Mouse (Mus musculus): Measurements from ENCODE around the gene Krt80.
"Not testable (repeated sequence)": the region's sequence is repeated elsewhere in the genome, so short reads cannot be mapped to it uniquely, and the experiment has no call there.

Krt80 gene

DNA sequence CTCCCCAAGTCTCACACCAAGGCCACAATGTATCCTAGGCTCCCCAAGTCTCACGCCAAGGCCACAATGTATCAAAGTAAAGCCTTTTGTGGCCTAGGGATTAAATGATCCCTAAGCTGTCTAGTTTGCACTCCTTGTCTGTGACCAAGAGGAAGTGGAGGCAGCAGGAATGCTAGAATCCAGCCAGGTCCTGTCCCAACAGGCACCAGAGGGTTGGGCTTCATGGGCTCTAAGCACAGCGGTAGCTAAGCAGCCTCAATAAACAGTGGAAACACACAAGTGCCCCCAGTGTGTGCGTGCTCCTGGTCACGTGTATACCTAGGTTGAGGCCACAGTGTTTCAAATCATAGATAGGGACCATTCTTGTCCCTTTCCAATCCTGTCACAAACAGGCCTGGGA, 31.6 kb downstream of the Krt80 start:
- DNase-seq: no peak

DNA sequence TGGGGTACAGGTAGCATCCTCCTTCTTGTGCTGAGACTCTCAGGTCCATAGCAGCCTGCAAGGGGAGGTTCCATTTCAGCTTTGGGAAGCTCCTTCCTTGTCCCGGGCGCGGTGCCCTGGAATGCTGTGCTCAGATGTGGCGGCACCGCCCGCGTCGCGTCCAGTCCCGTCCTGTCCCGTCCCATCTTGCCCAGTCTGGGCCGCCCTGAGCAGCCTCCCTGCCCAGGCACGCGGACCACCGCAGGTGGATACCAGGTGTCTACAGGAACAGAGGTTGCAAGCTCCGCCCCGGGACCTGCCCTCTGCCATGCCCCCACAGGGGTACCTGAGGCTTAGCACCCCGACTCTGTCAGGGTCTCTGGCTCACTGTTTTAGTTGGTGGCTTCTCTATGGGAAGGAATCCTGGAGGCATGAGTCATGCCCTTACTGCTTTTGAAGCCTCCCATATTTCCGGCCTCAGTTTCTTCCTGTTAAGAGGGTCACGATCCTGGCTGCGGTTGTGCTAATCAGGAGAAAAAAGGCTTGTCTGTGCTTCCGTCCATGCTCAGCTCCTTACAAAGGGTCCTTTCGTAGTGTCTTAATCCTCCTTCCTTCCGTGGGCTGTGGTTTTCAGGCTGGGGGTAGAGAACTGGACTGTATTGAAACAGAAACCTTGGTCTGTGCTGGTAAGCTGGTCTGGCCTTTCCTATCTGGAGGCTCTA, 33.3 kb downstream of the Krt80 start:
- DNase-seq: peak; percentile 44

DNA sequence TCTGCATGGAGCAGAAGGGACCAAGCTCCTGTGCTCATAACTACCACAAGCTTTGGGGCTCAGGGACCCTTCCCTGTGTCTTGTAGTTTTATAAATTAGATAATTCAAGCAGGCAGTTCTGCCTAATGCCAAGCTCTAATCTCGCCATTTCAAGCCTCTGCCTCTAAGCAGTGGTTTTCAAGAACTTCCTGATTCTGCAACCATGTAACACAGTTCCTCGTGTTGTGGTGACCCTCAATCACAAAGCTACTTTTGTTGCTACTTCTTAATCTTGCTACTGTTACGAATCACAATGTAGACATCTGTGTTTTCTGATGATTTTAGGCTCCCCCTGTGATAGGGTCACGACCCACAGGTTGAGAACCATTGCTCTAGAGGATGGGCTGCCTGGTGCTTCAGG, 36.3 kb downstream of the Krt80 start:
- no peak for DNase-seq

DNA sequence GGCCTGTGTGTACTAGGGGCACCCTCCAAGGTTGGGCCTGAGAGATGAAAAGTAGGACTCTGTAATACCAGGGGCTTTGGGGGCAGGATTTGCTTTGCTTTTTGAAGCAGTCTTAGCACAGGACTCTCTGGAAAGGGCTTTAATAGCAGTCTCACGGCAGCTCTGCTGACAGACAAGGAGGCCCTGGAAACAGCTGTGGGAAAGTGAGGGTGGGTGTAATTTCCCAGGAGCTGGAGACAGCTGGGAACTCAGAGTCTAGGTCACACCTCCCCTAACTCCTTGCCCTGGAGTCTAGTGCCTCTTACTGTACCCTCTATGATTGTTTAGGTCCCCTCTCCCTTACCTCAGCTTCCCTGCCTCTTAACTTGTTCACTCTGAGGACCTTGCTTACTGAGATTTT, 36.8 kb downstream of the Krt80 start:
- DNase-seq: no peak

DNA sequence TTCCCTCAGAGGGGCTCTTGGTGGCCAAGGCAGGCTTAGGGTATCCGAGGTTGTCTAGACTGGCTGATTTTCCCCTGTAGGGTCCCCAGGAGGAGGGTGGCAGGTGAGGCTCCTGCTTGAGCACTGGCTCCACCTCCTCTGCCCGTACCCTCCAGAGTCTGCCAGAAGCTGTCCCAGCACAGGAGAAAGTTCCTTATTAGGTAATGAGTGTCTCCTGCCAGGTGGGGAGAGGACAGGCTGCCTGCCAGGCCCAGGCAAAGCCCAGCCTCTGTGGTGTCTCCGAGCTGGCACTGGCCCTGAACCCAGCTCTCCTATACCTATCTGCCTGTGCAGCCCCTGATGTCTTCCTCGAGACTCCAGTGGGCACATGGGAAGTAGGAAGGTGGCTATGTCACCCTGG, 37.6 kb downstream of the Krt80 start:
- no peak for DNase-seq

DNA sequence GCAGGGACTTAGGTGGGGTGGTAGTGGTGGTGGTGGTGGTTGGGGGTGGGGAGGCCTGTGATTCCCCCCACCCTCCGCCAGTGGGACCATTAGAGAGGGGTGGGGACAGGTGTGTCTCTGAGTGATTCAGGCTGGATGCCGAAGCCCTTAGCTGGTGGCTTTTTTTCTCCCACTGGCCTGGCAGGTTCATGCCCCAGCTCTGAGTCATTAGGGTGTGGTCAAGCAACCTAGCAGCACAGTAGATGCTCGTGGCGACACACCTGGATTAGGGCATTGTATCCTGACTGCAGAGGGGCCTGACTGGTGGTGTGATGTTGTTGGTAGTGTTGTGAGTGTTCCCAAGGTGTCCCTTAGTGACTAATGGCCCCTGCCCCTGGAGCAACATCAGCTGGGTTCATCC, 38.9 kb downstream of the Krt80 start:
- DNase-seq: no peak

DNA sequence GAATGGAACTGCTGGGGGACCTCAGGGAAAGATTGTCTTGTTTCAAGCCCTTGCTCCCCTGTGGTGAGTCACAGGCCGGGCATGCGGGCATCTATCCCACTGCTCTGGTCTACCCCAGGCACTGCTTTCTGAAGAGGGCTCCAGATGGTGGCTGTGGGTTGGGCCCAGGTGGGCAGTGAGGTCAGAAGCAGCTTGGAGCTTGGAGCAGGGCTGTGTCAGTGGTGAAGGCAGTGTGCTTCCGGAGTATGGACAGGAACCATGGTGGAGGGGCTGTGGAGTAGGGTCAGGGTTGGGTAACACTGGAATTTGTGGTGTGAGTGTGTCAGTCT, 40.4 kb downstream of the Krt80 start:
- DNase-seq: no peak

DNA sequence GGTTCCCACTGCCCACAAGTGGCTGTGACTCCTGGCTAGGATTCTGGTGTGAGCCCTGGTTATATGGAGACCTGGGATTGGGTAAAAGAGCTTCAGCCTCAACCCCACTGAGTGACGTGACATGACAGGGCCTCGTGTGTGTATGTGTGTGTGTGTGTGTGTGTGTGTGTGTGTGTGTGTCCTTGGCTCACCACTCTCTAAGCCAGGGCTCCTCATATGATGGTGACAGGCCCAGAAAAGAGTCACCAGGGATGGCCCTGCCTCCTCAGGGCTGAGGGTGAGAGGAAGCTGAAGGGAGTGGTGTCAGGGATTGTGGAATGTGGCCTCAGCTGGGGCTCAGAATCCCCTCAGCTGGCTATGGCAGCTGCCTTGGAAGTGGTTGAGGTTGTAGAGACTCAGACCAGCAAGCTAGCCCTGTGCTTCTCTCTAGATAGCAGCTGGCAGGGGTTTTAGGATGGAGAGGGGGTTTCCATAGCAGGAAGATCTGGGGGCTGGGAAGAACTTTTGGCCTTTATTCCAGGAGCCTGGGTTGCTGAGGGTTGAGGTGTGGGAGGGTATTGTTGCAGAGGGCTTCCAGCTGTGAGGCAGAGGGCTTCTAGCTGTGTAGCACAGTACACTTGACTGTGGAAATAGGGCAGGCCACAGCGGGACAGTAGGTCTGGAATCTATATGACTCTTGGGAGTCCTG, 40.9 kb downstream of the Krt80 start:
- no peak for DNase-seq

DNA sequence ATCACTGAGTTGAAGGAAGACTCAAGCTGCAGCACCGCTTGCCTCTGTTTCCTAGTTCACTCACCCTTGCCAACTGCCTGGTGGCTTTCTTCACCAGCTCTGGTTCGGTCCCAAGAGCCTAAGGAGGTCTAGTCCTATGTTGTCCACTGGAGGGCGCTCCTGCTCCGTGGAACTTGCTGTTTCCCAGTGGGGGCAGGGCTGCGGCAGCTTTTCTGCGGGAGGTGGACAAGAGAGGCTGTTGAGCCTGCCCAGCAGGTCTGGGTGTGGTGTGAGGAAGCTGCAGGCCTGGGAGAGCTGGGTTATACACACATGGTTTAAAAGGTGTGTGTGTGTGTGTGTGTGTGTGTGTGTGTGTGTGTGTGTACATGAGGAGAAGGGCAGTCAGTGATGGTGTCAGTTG, 42.7 kb downstream of the Krt80 start:
- DNase-seq: peak; percentile 86

DNA sequence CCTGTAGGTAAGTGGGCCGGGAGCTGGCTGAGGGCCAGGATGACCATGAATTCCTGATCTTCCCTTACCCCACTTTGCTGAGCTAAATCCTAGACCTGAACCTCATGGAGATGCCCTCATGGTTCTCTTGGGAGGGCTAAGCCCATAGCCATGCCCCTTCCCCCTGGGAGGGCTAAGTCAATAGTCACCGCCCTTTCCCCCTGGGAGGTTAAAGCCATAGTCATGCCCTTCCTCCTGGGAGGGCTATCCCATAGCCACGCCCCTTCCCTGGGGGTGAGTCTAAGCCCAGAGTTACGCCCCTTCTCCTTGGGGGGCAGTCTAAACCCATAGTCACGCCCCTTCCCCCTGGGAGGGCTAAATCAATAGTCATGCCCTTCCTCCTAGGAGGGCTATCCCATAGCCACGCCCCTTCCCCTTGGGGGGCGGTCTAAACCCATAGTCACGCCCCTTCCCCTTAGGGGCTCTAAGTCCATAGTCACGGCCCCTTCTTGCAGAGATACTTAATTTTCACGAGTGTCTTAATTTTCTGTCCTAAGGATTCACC, 43.9 kb downstream of the Krt80 start:
- no peak for DNase-seq

DNA sequence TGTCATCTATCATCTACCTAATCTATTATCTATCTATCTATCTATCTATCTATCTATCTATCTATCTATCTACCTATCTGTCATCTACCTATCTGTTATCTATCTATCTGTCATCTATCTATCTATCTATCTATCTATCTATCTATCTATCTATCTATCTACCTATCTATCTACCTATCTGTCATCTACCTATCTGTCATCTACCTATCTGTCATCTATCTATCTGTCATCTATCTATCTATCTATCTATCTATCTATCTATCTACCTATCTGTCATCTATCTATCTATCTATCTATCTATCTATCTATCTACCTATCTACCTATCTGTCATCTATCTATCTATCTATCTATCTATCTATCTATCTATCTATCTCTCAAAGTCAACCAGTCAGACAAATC, 45.6 kb downstream of the Krt80 start:
- not testable (repeated sequence) for DNase-seq

DNA sequence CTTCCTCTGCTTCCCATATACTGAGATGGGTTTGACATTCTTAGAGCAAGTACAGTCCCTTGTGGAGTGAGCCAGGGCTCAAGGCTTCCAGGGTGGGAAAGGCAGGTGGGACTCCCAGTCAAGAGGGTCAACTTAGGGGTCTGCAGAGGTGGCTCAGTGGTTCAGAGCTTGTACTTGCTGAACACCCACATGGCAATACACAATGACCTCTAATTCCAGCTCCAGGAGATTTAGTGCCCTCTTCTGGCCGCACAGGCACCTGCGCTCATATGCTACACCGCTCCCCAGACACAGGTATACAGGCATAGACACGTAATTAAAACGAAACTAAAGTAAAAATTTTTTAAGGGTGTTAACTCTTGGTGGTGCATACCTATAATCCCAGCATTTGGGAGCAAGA, 46.5 kb downstream of the Krt80 start:
- no peak for DNase-seq

DNA sequence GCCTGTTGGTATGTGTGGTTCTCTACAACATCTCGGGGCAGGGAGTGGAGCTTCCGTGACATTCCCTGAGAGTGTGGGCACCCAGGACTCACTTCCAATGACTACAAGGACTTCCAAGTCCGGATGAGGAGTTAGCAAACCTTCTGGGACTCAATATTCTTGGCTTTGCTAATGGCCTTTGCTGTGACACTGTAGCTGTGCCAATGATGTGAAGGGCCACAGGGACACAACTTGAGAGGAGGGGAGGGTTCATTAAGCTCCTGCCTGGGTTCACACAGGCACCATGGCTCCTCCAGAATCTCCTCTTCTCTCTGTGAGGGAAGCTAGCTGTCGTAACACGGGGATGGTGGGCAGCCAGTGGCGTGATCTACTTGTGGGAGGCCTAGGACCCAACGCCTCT, 47.3 kb downstream of the Krt80 start:
- no peak for DNase-seq

DNA sequence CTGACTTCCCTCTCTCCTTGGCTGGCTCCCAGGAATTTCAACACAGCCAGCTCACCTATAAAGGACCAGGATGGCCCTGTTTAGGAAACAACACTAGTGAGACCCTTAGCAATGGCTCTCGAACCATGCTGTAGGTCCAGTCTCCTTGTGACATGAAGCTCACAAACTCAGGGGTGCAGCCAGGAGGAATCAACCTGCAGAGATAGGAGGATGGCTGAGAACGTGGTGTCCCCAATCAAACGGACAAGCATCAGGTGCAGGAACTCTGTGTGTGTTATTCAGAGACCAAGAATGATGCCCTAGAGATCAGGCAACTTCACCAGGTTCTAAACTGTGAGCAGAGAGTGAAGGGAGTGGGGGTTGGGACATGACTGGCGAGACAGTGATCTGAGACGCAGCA, 47.9 kb downstream of the Krt80 start:
- no peak for DNase-seq

DNA sequence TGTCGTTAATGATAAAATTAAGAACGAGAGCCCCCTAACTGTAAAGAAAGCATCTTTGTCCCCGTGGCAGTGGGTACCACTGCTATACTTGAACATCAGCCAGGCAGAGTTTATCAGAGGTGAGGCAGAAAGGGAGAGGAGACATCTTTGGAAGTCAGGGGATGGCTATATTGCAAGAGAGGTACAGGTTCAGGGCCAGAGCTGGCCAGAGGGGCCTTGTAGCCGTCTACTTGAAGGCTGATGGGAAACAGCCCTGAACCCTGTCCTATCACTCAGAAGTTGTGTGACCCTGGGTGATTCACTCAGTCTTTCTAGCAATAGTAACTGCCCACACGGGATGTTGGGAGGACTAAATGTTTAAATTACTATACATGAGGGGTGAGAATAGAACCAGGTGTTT, 48.8 kb downstream of the Krt80 start:
- DNase-seq: no peak

DNA sequence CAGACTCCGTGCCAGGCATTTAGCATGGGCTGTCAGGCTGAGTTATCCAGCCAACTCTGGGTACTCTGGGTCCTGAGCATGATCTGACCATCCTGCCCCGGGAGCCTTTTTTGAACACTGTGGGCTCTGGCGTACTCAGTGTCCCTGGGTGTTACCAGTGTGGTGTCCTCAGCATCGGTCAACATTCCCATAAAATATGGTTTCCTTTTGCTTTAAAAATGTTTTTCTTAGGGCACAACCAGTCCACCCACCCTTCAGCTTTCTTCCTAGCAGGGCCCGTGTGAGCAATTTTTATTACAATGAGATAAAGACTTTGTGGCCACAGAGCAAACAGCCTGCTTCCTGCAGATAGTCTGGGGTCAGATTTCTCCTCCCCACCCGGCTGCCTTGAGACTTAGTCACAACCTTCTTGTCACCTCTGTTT, 49.3 kb downstream of the Krt80 start:
- DNase-seq: peak; percentile 73

DNA sequence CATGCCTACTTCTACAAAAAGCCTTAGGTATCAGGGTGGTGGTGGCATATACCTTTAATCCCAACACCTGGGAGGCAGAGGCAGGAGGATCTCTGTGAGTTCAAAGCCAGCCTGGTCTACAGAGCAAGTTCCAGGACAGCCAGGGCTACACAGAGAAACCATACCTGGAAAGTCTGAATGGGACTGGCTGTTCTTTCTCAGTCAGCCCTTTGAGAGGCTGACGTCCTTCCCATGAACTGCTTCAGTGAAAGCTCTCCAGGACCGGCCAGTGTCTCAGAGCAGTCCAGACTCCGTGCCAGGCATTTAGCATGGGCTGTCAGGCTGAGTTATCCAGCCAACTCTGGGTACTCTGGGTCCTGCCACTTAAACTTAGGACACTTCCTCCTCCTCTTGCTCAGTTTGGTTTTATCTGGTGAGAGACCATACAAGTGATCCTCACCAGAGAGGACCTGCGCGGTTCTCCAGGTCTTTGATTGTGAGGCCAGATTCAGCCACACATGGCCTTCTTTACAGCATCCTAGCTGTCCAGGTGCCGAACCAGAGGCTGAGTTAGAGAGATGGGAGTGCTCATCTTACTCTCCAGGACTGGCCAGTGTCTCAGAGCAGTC, 49.8 kb downstream of the Krt80 start:
- no peak for DNase-seq

DNA sequence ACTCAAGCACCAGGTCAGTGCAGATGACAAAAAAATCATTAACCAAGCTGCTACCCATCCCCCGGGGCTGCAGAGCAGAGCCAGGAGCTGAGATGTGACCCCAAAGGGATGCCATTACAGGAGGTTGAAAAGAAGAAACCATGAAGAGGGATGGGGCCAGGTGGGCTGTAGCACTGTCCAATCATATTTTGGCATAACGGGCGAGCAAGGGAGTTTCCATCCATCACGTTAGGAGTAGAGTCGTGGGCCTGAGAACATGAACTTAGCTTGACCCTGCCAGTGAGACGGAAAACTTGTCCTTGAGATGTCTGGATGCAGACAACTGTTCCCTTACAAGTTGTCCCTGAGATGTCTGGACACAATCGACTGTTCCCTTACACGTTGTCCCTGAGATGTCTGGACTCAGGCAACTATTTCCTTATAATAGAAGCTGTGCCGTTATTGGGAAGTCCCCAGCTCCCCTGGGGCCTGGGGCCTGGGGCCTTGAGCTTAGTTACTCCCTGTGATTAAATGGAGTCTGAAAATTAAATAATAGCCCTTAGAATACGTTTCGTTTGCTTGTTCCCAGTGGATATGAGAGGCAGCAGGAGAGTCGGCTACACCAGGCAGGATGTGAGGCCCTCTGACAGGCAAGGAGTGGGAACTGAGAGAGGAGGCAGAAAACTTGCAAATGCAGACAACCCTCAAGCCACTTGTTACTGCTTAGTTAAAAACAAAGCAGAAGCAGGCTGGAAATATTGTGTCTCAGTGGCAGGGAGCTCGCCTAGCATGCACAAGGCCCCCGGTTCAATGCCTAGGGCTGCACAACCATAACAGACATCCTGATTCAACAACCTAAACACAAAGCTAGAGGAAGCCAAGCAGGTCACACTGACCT, 50.8 kb downstream of the Krt80 start:
- DNase-seq: no peak

DNA sequence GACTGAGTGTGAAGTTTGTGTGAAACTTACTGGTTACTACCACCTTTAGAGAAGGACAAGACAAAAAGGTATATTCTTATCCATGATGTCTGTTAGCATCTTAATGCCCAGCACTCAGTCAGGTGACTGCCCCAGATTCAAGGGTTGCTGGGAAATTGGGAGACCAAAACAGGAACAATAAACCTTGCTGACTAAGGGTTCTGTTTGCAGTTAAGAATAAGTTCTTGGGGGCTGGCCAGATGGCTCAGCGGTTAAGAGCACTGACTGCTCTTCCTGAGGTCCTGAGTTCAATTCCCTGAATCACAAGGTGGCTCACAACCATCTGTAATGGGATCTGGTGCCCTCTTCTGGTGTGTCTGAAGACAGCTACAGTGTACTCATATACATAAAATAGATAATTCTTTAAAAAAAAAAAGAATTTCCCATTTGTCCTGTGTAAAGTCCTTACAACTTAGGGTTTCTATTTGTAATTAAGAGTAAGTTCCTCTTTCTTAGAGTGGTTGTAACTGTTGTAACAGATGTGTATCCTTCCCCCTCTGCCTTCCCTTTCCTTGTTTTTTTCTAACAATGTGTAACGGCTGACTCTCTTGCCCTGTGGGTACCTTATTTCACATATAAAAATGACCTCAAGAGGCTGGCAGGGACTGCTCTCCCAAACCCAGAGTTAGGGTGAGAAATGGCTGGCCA, 52.0 kb downstream of the Krt80 start:
- DNase-seq: no peak

DNA sequence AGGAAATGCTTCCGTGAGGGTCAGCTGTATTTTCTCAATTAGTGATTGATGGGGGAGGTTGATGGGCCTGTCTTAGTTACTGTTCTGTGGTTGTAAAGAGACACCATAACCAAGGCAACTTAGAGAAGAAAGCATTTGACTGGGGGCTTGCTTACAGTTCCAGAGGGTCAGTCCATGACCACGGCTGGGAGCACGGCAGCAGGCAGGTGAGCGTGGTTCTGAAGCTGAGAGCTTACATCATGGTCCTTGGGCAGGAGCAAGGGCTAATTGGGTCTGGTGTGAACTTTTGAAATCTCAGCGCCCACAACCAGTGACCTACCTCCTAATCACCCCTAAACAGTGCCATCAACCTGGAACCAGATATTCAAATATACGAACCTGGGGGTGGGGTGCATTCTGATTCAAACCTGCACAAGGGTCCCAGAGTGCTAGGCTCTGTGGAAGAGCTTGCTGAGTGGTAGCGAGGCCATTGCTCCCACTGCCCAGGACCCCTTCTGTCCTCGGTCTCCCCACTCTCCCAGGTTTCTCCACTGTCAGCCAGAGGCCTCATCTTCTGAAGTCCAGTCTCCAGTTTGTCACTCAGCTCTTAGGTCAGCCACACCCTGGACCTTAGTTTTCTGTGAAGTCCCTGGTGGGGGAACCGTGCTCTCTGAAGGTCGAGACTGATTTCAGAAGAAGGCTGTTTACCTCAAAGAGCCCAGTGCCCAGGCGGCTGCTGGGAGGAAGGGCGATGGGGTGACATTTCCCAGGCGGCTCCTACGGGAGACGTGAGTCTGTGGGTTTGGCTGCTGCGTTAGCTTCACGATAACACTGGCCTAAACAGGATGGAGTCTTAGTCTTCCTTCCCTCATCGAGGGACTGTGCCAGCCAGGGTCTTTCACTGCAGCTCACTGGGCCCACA, 52.8 kb downstream of the Krt80 start:
- DNase-seq: no peak

DNA sequence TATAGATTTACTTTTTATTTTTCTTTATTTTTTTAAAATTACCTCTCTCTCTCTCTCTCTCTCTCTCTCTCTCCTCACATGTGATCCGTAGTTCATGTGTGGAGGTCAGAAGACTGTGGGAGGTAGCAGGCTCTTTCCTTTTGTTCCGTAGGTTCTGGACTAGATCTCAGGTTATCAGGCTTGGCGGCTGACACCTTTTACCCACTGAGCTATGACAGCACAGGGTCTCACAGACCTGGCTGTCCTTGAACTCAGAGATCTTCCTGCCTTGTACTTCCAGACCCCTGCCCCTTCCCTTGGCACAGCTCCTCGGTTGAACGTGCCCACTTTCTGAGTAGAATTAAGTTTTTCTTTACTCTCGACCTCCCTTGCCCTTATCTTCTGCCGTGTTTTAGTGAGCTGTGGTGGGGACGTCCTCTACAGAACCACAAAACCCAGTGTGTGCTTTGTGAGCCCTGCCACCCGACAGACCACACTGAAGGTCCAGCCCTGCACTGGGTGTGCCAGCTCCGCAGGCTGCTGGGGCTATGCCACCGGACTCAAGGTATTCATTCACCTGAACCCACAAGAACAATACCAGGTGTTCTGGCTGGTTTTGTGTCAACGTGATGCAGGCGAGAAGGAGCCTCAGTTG, 53.6 kb downstream of the Krt80 start:
- DNase-seq: no peak

All from kidney, postnatal 14 days (tissue).